In the genomic region with DNA sequence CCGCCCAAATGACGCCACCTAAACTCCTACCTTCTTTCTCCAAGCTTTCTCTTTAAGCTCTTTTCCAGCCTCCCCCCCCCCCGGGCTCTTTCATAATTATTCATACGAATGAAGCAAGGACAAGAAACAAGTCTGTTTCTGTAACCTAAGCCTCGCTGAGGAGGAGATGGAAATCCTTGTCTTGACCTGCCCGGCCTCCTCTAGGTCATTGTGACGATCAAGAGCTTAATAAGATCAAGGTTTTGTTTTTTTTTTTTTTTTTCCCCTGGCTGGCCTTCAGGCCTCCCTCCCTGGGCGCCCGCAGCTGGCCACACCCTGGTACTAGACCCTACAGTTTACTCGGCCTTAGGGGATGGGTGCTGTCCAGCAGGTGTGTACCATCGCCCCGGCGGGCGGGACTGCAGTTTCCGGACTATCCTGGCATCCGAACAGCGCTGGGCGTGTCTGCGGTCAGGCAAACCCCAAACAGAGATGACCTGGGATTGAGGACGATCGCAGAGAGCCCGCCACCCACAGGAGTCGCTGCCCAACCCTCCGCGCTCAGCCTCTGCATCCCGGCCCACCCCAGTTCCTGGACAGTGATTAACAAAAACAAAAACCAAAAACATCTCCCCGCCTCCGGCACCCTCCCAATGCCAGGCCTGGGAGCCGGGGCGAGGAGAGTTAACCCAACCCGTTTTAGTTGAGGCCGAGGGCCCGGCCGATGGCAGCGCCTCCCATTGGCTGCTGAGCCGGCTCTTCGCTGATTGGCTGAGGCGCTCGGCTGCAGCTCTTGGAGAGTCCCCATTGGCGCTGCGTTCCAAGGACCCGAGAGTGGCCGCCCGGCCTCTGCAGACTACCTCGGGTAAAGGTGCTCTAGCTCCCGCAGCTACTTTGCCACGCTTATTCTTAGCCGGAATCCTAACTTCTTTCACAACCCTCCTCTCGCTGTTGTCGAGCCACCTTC, we compare ENCODE assay signal across 1 mouse cellular context.
TF ChIP-seq lines count a peak whose summit lies in the region.

Gene Slc25a35 (plus strand): TSS at position 795 of the 946 bp plus-strand sequence.

TF ChIP-seq in myocyte, 11 proteins besides CTCF, POLR2A, EP300 and RAD21 (continued from another document):
- TF ChIP-seq MAX (IDR thresholded peaks at IDR 0.05; ENCODE audit: low read depth) (no peak), TCF3 (IDR thresholded peaks at IDR 0.05; ENCODE audit: insufficient read length, low read depth) (no peak), POLR2AphosphoS2 (IDR thresholded peaks at IDR 0.05; ENCODE audit: insufficient read length, low read depth) (peak; percentile 25), SRF (IDR thresholded peaks at IDR 0.05; ENCODE audit: control insufficient read depth, insufficient read length, low read depth) (no peak)
